Mouse (Mus musculus) small intestine, adult 2 months (tissue): ENCODE measurements around the gene Phactr1.

Experiments
- CTCF ChIP-seq: fragments of 200-500 bp; IDR thresholded peaks from 2 replicates; pipeline ENCODE4 v1.5.1; 2012; ENCODE audit warnings: low read depth, mild to moderate bottlenecking, control low read depth, inconsistent platforms, low read length, moderate library complexity, mixed read lengths; ENCODE audit not compliant: insufficient replicate concordance, insufficient read length; ENCODE audit errors: extremely low read depth
- POLR2A ChIP-seq: fragments of 200-500 bp; IDR thresholded peaks from 2 replicates; pipeline ENCODE4 v1.6.1; 2012; ENCODE audit warnings: low read depth, mild to moderate bottlenecking, control low read depth, inconsistent platforms, low read length, moderate library complexity

DNA sequence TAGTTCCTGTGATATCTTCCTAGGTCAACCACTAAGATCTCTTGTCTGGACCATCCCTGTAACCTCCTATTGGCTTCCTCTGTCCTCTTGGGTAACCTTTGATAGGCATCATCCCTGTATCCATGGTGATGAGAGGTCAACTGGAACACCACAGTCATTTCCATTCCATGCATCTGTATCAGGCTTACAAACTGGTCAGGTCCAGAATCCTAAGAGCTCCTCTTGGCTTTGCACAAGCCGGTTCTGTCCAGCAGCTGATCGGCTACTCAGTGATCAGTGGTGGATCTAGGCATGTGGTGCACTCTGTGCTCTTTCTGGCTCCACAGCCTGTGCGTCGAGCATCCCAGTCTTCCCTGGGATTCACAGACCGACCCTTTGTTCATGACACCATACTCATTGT is 309.1 kb downstream of the Phactr1 start:
- no peak for TF ChIP-seq CTCF
- no peak for TF ChIP-seq POLR2A
